Mouse (Mus musculus) lung, postnatal 0 days (tissue): ENCODE results near the gene Cdc6.

ENCODE experiments used
- CTCF ChIP-seq: IDR thresholded peaks from 2 replicates; pipeline ENCODE4 v1.5.1; 2016; ENCODE audit warnings: antibody characterized with exemption, mild to moderate bottlenecking
- EP300 ChIP-seq: IDR thresholded peaks from 2 replicates; pipeline ENCODE4 v1.6.1; 2016; ENCODE audit warnings: antibody characterized with exemption, mild to moderate bottlenecking, control low read depth

GRCm38 (mm10) chr11:98951026-98951906, 43.7 kb downstream of the Cdc6 start:
- TF ChIP-seq CTCF = no peak
- 0 out of 2 replicates have a peak, but pooled peaks have one; percentile 43 for TF ChIP-seq EP300
